Mouse (Mus musculus): ENCODE data around the gene Sema6d. TPM values are rescaled to one million over a fixed set of nuclear protein-coding genes. Genes with fewer than 3 reads are reported as not detected.
A peak's percentile ranks its signal among the peaks of the same experiment; 100 is the strongest.

Gene Sema6d
- polyA plus RNA-seq, 1 experiment: 4.5 TPM

- Histone ChIP-seq H3K27ac (replicated peaks; ENCODE audit: low read depth, low read length) (no peak overlapping the region), H3K4me1 (ENCODE audit: control insufficient read depth, insufficient read depth, insufficient read length, low read length) (no peaks in the 10 kb centered on the region), H3K4me3 (ENCODE audit: insufficient read depth, low read depth, low read length) (no peak overlapping the region)
These were observed 443.8 kb downstream of the Sema6d start for GRCm38 (mm10) chr2:124533602-124534001.

- H3K27ac ChIP-seq (replicated peaks; ENCODE audit: low read depth, low read length): no peak overlapping the region
- H3K4me3 ChIP-seq (ENCODE audit: insufficient read depth, low read depth, low read length): no peak overlapping the region
- H3K4me1 ChIP-seq (ENCODE audit: control insufficient read depth, insufficient read depth, insufficient read length, low read length): peaks cover 7% of the 10 kb centered on the region; the same call in 1 of the 2 replicates
These were observed 460.5 kb downstream of the Sema6d start for GRCm38 (mm10) chr2:124550315-124550714.

GRCm38 (mm10) chr2:124554751-124555415 is 465.1 kb downstream of the Sema6d start:
- H3K4me3 ChIP-seq (ENCODE audit: insufficient read depth, low read depth, low read length): no peak overlapping the region
- H3K27ac ChIP-seq (replicated peaks; ENCODE audit: low read depth, low read length): peak overlapping the region; percentile 63; the same call in 1 of the 2 replicates
- peaks cover 7% of the 10 kb centered on the region; the same call in 1 of the 2 replicates for H3K4me1 ChIP-seq (ENCODE audit: control insufficient read depth, insufficient read depth, insufficient read length, low read length)

- Histone ChIP-seq H3K4me1 (ENCODE audit: control insufficient read depth, insufficient read depth, insufficient read length, low read length) (peaks cover 7% of the 10 kb centered on the region; the same call in 1 of the 2 replicates), H3K27ac (replicated peaks; ENCODE audit: low read depth, low read length) (no peak overlapping the region), H3K4me3 (ENCODE audit: insufficient read depth, low read depth, low read length) (no peak overlapping the region)
These were observed 467.2 kb downstream of the Sema6d start for GRCm38 (mm10) chr2:124556861-124557499.

GRCm38 (mm10) chr2:124558021-124558420 is 468.3 kb downstream of the Sema6d start:
- Histone ChIP-seq H3K4me1 (ENCODE audit: control insufficient read depth, insufficient read depth, insufficient read length, low read length) (peaks cover 7% of the 10 kb centered on the region; the same call in 1 of the 2 replicates), H3K4me3 (ENCODE audit: insufficient read depth, low read depth, low read length) (no peak overlapping the region), H3K27ac (replicated peaks; ENCODE audit: low read depth, low read length) (no peak overlapping the region)

GRCm38 (mm10) chr2:124561668-124562067 is 471.9 kb downstream of the Sema6d start:
- Histone ChIP-seq H3K4me3 (ENCODE audit: insufficient read depth, low read depth, low read length) (no peak overlapping the region), H3K27ac (replicated peaks; ENCODE audit: low read depth, low read length) (no peak overlapping the region), H3K4me1 (ENCODE audit: control insufficient read depth, insufficient read depth, insufficient read length, low read length) (no peaks in the 10 kb centered on the region)

GRCm38 (mm10) chr2:124562091-124562490 is 472.3 kb downstream of the Sema6d start:
- H3K4me3 ChIP-seq (ENCODE audit: insufficient read depth, low read depth, low read length): no peak overlapping the region
- H3K4me1 ChIP-seq (ENCODE audit: control insufficient read depth, insufficient read depth, insufficient read length, low read length): no peaks in the 10 kb centered on the region
- H3K27ac ChIP-seq (replicated peaks; ENCODE audit: low read depth, low read length): no peak overlapping the region

GRCm38 (mm10) chr2:124563759-124564158 is 474.0 kb downstream of the Sema6d start:
- no peak overlapping the region for H3K27ac ChIP-seq (replicated peaks; ENCODE audit: low read depth, low read length)
- no peaks in the 10 kb centered on the region for H3K4me1 ChIP-seq (ENCODE audit: control insufficient read depth, insufficient read depth, insufficient read length, low read length)
- H3K4me3 ChIP-seq (ENCODE audit: insufficient read depth, low read depth, low read length): no peak overlapping the region

GRCm38 (mm10) chr2:124573734-124574133 is 484.0 kb downstream of the Sema6d start:
- Histone ChIP-seq H3K27ac (replicated peaks; ENCODE audit: low read depth, low read length) (no peak overlapping the region), H3K4me1 (ENCODE audit: control insufficient read depth, insufficient read depth, insufficient read length, low read length) (no peaks in the 10 kb centered on the region), H3K4me3 (ENCODE audit: insufficient read depth, low read depth, low read length) (no peak overlapping the region)

GRCm38 (mm10) chr2:124576053-124576452 is 486.3 kb downstream of the Sema6d start:
- Histone ChIP-seq H3K4me3 (ENCODE audit: insufficient read depth, low read depth, low read length) (no peak overlapping the region), H3K27ac (replicated peaks; ENCODE audit: low read depth, low read length) (no peak overlapping the region)

GRCm38 (mm10) chr2:124583561-124583960 is 493.8 kb downstream of the Sema6d start:
- Histone ChIP-seq H3K4me1 (ENCODE audit: control insufficient read depth, insufficient read depth, insufficient read length, low read length) (no peaks in the 10 kb centered on the region), H3K27ac (replicated peaks; ENCODE audit: low read depth, low read length) (no peak overlapping the region), H3K4me3 (ENCODE audit: insufficient read depth, low read depth, low read length) (no peak overlapping the region)

More at GRCm38 (mm10) chr2:124576053-124576452, 486.3 kb downstream of the Sema6d start:
- no peaks in the 10 kb centered on the region for H3K4me1 ChIP-seq (ENCODE audit: control insufficient read depth, insufficient read depth, insufficient read length, low read length)

- no peaks in the 10 kb centered on the region for H3K4me1 ChIP-seq (ENCODE audit: control insufficient read depth, insufficient read depth, insufficient read length, low read length)
- H3K4me3 ChIP-seq (ENCODE audit: insufficient read depth, low read depth, low read length): no peak overlapping the region
- H3K27ac ChIP-seq (replicated peaks; ENCODE audit: low read depth, low read length): no peak overlapping the region
These were observed 503.0 kb downstream of the Sema6d start for GRCm38 (mm10) chr2:124592750-124593149.

GRCm38 (mm10) chr2:124599014-124599413 is 509.2 kb downstream of the Sema6d start:
- H3K4me3 ChIP-seq (ENCODE audit: insufficient read depth, low read depth, low read length): no peak overlapping the region
- H3K27ac ChIP-seq (replicated peaks; ENCODE audit: low read depth, low read length): no peak overlapping the region
- peaks cover 7% of the 10 kb centered on the region for H3K4me1 ChIP-seq (ENCODE audit: control insufficient read depth, insufficient read depth, insufficient read length, low read length)

- Histone ChIP-seq H3K4me3 (ENCODE audit: insufficient read depth, low read depth, low read length) (no peak overlapping the region), H3K4me1 (ENCODE audit: control insufficient read depth, insufficient read depth, insufficient read length, low read length) (peaks cover 7% of the 10 kb centered on the region), H3K27ac (replicated peaks; ENCODE audit: low read depth, low read length) (no peak overlapping the region)
These were observed 512.1 kb downstream of the Sema6d start for GRCm38 (mm10) chr2:124601702-124602378.

- H3K4me1 ChIP-seq (ENCODE audit: control insufficient read depth, insufficient read depth, insufficient read length, low read length): peaks cover 7% of the 10 kb centered on the region
- H3K27ac ChIP-seq (replicated peaks; ENCODE audit: low read depth, low read length): no peak overlapping the region
These were observed 512.7 kb downstream of the Sema6d start for GRCm38 (mm10) chr2:124602379-124602913.

More at GRCm38 (mm10) chr2:124602379-124602913, 512.7 kb downstream of the Sema6d start:
- no peak overlapping the region for H3K4me3 ChIP-seq (ENCODE audit: insufficient read depth, low read depth, low read length)

All from brown adipose tissue, adult 24 weeks (tissue).